In genomic region chr8:92771856-92772650, GRCm38 (mm10) we compare ENCODE assay signal across 10 mouse cellular contexts. TPM values are rescaled to one million over a fixed set of nuclear protein-coding genes. Genes with fewer than 3 reads are reported as not detected.
DNase-seq lines count a peak whose midpoint lies in the region; ATAC-seq and TF ChIP-seq lines count a peak whose summit lies in the region.
"Had no signal": no experiment of that assay in that cellular context is flagged by ENCODE, and none has a peak within 500 bp of the region (broad histone marks: within the 10 kb centered on the region; RNA-seq: fewer than 3 reads in every experiment).

No protein-coding gene starts in this region.

- no peak for ATAC-seq in heart, postnatal 0 days (ENCODE audit: insufficient read depth, low read depth)
- ATAC-seq: inflammation-experienced regulatory T-cells, adult 6 months had no signal

- H3K4me3 ChIP-seq in heart, postnatal 0 days (ENCODE audit: low read depth, low read length), result peak overlapping the region; percentile 32

- no peaks in the 10 kb centered on the region for H3K36me3 ChIP-seq in heart, postnatal 0 days (replicated peaks; ENCODE audit: control insufficient read depth, insufficient read depth, low read length)

- H3K4me2 ChIP-seq in heart, postnatal 0 days (ENCODE audit: low read depth, low read length), result peak overlapping the region; percentile 48

- no peak for TF ChIP-seq EP300 in heart, postnatal 0 days (IDR thresholded peaks at IDR 0.05; ENCODE audit: low read depth)

- WGBS in heart, postnatal 0 days, result 46% methylated on average over 14 of the region's 14 CpGs

- DNase-seq in kidney, postnatal 14 days, result peak; percentile 10
- DNase-seq in kidney, adult 9 months, result no peak
- DNase-seq in ZHBTc4 (ENCODE audit: low read depth, low spot score), result peak; percentile 70
- DNase-seq in heart, postnatal 0 days (ENCODE audit: low spot score), result peak; percentile 14
- DNase-seq in natural killer cell, adult 2 months (ENCODE audit: low spot score in 2 of 2), result peak; percentile 16 to 23
- DNase-seq in gastrocnemius, adult 18-20 months (ENCODE audit: low spot score), result no peak
- no peak for DNase-seq in left cerebral cortex, adult 8-10 months (ENCODE audit: low spot score in 2 of 2)
- DNase-seq in layer of hippocampus, postnatal 36 days, result no peak
- DNase-seq: cerebellum, adult 18-20 months had no signal

- H3K9ac ChIP-seq in heart, postnatal 0 days (replicated peaks; ENCODE audit: low read depth, low read length), result no peak overlapping the region

- no peaks in the 10 kb centered on the region for H3K27me3 ChIP-seq in heart, postnatal 0 days (ENCODE audit: control insufficient read depth, insufficient read depth, low read length)

- TF ChIP-seq CTCF in heart, postnatal 0 days (IDR thresholded peaks at IDR 0.05; ENCODE audit: low read depth), result no peak

- H3K9me3 ChIP-seq in heart, postnatal 0 days (replicated peaks; ENCODE audit: control insufficient read depth, low read length), result no peaks in the 10 kb centered on the region

- H3K27ac ChIP-seq in heart, postnatal 0 days (ENCODE audit: low read depth), result no peak overlapping the region

- H3K4me1 ChIP-seq in heart, postnatal 0 days (ENCODE audit: control insufficient read depth, insufficient read depth), result no peaks in the 10 kb centered on the region

RNA-seq across cellular contexts. Expression of gene Mmp2, which starts 55.0 kb away (rescaled TPM):
- 92.6 and 113 TPM in 2 replicates for total RNA-seq in heart, postnatal 0 days (2014; rRNA removed; ENCODE audit: low replicate concordance)
- 83.6 and 89.0 TPM in 2 replicates for polyA plus RNA-seq in heart, postnatal 0 days (2015; fragmentation: Nextera tagmentation; extraction: Ambion mirVana)
- 10 to 100 TPM; 42.3 to 50.3 TPM for total RNA-seq in gastrocnemius, adult 18-20 months (2021)
- total RNA-seq in left cerebral cortex, adult 8-10 months (2022), result 1 to 10 TPM; 1.8 to 4.7 (median 4.1) TPM
- 1 to 10 TPM; 4.1 to 5.5 TPM for total RNA-seq in layer of hippocampus, postnatal 36 days (2021)
- polyA plus RNA-seq: inflammation-experienced regulatory T-cells, adult 6 months had no signal

Comparison
In these comparisons a context has a peak if more than half of its experiments do, and no peak if none do; other contexts are left out.
1. DNase-seq: peak in kidney, postnatal 14 days (single experiment), ZHBTc4 (single experiment), heart, postnatal 0 days (single experiment) and natural killer cell, adult 2 months (2 of 2); none in kidney, adult 9 months (single experiment), gastrocnemius, adult 18-20 months (single experiment), left cerebral cortex, adult 8-10 months (0 of 2) and layer of hippocampus, postnatal 36 days (0 of 2).
2. RNA of gene Mmp2, which starts 55.0 kb away (total RNA-seq): 92.6 to 113 TPM in heart, postnatal 0 days and 42.3 to 50.3 TPM in gastrocnemius, adult 18-20 months; 4.1 to 5.5 TPM in layer of hippocampus, postnatal 36 days and 1.8 to 4.7 TPM in left cerebral cortex, adult 8-10 months; every median in the first group is over 4 times any median in the second.